Mouse (Mus musculus): ENCODE data around the gene Ppil1.
"Not testable (repeated sequence)": the region's sequence is repeated elsewhere in the genome, so short reads cannot be mapped to it uniquely, and the experiment has no call there.

Gene Ppil1

DNA sequence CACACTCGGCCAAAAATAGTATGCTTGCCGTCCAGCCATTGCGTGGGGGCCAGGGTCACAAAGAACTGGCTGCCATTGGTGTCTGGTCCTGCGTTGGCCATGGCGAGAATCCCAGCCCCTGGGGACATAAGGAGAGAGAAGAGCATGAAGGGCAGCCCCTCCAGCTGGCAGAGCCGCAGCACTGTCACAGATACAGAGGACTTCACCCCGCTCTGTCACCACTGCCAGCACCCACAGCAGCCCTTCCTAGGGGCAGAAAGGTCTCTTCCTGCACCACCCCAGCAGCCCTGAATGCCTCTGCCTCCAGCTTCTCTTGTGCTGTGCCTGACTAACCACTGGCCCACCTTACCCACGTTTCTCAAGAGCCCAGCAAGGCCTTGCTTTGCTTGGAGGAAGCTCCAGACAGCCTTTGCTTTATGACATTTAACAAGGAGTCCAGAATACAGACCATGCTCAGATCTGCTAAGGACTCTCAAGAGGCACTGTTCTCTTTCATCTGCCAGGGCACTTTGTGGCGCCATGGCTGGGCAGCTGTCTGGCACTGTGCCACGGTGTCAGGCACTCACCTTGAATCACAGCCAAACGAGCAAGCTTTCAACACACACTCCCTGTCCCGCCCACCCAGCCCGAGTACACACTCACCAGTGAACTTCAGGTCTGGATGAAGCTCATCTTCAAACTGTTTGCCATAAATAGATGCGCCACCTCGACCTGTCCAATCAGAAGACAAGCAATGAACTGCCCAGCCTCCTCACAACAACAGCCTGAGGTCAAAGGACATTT is 12.2 kb downstream of the Ppil1 start:
- DNase-seq (ENCODE audit: low spot score) = no peak

DNA sequence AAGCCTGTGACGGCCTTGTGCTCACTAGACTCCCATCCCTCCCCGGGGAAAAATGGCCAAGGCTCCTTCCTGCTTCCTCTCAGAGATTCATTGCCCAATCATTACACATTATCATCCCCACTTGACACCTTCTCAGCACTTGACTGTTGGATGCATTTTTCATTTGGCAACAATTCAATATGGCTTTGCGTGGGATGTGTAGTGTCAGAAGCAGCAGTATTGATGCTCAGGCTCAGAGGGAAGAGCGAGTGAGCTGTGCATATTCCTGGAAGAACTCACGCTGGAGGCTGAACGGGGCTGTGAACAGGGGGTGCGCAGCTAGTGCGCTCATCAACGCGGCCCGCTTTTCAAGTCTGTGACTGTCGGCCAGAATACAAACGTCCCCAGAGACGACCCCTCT is 13.0 kb downstream of the Ppil1 start:
- DNase-seq (ENCODE audit: low spot score) = not testable (repeated sequence)

DNA sequence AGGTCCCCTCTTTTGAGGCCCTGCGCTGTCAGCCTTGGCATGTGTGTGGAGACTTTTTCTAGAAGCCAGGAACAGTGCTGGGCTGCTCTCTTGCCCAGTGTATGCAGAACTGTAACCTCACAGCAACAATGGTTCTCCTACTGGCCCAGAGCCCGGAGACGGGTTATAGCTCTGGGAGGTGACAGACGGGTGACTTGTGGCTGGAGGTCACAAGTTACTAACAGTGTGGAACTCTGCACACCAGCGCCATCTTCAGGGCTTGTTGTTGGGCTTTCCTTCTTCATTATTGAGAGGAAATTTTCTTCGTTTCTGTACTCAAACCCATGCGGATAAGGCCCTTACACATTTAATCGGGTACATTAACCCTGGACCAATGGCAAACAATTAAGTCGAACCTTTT is 14.5 kb downstream of the Ppil1 start:
- peak; percentile 58 for DNase-seq (ENCODE audit: low spot score)

DNA sequence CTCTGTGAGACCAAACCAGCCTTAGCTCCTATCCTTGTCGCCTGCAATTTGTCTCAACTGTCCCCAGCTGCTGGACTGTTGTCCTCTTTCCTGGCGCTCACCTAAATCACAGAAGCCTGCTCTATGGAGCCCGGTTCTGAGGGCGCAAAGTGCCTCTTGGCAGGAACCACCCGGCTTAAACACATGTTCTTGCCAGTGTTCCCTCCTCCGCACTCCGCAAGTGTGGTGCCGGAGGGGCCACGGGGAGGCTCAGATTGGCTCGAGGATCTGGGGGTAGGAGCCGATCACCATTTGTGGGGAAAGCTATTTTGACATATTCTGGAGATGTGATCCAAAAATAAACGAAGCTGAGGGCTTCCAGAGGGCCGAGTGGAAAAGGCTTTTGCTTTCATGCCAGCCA is 16.1 kb downstream of the Ppil1 start:
- no peak for DNase-seq (ENCODE audit: low spot score)

DNA sequence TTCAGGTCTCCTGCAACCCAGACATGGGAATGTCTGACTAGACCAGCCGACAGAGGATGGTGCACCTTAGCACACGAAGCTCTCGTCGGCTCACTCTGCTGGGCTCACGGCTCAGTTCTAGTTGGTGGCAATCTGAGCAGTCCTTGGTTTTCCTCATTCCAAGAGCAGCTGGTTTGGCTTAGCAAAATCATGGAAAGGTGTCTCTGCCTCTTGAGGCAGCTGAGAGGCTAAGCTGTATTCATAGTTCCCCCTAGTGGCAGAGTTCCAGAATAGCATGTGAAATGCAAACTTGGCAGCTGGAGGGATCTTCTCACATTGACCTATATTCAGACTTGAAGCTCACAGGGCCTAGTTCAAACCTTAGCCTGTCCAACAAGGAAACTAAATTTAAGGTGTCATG is 17.4 kb downstream of the Ppil1 start:
- DNase-seq (ENCODE audit: low spot score) = peak; percentile 93

DNA sequence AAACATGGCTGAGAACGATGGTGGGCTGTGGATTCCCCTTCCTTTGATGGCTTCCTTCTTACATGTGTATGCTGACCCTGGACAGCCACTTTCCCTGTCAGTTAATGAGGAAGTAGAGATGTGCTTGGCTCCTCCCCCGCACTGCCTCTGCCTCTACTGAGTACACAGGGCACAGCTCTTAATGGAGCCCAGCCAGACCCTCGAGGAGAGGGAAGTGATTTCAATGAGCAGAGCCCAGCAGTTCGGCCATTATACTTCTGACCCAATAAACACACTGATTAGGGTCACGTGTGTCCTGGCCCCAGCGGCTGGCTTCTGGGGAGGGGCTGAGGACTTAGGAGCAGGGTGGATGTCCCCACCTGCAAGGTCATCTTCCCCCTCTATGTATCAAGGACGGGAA is 18.3 kb downstream of the Ppil1 start:
- DNase-seq (ENCODE audit: low spot score) = peak; percentile 44

DNA sequence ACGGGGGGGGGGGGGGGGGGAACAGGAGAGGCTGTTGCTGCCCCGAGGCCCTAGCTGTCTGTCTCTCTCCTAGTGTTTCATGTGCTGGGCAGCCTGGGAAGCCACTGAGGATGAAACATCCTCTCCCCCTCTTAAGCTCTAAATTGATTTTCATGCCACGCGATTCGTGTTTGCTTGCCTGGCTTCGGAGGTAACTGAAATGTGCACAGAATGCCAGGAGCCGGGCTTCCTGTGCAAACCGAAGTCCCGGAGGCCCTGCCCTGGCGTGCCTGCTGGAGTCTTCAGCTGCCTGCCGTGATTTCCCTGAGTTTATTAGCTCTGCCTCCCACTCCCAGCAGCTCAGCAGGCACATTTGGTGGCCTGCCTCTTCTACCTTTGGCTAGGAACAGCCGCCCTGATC is 19.1 kb downstream of the Ppil1 start:
- DNase-seq (ENCODE audit: low spot score) = no peak

DNA sequence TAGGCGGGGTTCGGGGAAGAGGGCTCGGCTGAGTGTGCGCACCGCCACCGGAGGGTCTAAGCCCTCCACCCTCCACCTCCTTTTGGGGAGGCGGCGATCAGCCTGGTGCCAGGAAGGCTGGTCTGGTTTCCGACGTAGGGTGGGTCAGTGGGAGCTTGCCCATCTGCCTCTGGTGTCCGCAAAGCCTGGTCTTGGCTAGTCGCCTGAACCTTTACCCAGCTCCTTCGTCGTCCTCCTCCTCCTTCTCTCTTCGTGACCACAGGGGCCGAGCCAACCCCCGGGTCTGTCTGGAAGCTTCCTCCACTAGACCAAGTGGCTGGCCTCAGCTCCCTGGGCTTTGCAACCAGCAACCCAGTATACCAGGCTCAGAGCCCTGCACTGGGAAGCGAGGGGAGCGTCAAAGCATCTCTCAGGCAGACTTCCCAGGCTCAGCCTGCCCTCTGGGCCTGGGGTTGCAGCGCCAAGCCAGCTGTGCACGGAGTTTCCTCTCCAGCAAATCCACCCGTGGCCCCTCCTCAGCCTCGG is 25.5 kb downstream of the Ppil1 start:
- no peak for DNase-seq (ENCODE audit: low spot score)

DNA sequence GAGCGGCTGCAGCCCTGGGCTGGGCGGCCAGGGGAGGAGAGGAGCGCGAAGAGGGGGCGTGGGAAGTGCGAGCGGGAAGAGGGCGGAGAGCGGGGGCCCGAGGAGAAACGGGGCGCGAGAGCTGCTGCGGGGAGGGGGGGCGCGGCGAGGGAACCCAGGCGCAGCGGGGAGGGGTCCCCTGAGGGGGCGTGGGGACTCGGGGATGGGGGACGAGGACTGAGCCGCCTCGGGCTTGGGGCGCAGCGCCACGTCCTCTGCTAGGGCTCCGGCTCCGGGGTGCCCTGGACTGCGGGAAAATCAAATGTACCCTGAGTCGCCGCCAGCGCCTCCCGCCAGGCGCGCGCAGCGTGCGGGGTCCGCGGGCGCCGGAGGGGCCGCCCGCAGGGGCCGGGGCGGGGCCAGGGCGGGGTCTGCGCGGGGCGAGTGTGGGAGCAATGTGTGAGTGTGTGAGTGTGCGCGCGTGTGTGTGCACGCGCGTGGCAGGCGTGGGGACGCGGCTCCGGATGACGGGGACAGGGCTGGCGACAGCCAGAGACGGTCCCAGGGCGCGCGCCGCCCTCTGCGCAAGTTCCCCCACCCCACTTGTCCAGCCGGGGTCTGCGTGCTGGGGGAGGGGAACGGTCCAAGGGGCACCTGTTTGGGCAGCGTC is 26.1 kb downstream of the Ppil1 start, which contains the start of gene Cpne5:
Gene Cpne5 (minus strand): TSS at position 396 of the 649 bp plus-strand sequence.
- DNase-seq (ENCODE audit: low spot score) = peak; percentile 35

DNA sequence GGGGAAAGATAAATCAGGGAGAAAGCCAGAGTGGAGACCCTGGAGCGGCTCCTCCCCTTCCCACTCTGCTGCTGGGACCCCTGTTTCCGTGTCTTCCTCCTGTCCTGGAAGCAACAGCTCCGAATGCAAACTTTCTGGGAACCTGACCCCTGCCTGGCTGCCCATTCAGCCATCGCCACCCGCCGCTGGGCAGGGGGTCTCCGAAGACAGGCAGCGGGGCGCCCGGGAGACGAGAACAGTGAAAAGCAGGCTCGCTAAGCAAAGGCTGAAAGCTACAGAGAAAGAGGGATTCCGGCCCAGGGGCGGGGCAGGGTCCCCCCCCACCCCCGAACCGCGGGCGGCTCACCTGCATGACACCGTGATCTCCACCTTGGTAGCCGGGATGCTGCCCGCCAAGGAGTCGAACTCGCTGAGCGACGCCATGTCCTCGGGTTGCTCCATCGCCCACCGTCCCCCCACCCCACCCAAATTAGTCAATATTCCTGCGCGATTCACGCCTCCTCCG is 26.7 kb downstream of the Ppil1 start:
- peak; percentile 35 for DNase-seq (ENCODE audit: low spot score)

DNA sequence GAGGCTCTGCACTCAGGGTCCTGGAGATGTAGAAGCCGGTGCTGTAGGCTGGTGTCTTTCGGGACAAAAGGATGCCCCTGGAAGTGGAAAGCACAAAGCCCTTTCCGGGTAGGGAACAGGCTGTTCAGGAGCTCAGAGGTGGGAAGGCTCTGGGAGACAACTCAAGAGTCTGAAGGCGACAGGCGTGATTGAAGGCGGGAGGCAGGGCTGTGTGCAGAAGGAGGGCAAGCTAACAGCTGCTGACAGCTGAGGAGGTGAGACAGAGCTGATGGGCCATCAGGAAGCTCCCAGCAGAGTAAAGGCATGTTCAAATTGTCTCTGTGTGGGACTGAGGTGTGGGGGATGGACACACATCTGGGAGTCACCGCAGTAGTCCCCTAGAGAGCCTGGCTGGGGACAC is 27.9 kb downstream of the Ppil1 start:
- DNase-seq (ENCODE audit: low spot score) = no peak

DNA sequence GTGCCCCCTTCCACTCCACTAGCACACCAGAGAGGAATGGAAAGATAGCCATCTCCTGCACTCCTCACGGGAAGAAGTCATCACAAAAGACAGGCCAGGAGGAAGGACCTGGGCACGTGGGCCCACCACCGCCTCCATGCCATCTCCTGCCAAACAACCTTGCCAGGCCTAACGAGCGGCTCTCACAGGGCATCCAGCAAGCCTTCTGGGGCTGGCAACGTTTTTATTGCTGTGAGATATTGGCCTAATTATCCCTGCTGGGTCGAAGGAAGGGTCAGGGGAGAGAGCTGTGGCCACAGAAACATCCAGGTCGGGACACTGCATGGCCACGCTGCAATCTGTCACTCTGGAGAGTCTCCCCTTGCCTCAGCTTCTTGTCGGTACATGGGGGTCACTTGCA is 32.9 kb downstream of the Ppil1 start:
- DNase-seq (ENCODE audit: low spot score) = no peak

DNA sequence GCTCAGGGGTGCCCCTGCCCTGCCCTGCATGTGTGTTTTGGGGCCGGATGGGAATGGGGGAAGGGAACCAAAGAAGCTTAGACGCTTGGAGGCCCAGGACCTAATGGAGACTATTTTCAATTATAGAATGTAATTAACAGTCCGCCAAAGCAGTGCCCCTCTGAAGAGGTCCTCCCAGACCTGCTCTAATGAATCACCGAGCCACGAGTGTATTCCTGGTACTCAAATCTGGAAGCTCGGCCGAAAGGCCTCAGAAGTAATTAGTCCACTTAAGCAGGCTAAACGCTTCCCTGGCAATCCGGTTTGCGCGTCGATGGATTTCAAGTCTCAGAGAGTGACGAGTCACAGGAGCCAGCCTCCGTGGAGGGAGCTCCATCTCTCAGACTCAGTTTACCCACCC is 43.4 kb downstream of the Ppil1 start:
- no peak for DNase-seq (ENCODE audit: low spot score)

DNA sequence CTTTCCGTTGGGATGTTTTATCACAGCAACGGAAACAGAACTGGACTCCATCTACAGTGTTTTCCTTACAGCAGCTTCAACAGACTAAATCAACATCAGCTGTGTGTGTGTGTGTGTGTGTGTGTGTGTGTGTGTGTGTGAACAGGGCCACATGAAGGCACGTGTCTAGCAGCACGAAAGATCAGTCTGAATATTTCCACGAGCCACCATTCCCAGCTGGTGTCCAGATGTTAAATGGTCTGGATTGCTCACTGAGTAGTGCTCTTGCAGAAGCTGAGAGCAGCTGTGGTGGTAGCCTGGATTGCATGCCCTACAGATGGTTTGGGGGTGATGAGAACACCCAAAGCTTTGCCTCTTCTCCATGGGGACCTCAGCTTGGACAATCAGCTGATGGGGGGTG is 46.0 kb downstream of the Ppil1 start:
- peak; percentile 57 for DNase-seq (ENCODE audit: low spot score)

DNA sequence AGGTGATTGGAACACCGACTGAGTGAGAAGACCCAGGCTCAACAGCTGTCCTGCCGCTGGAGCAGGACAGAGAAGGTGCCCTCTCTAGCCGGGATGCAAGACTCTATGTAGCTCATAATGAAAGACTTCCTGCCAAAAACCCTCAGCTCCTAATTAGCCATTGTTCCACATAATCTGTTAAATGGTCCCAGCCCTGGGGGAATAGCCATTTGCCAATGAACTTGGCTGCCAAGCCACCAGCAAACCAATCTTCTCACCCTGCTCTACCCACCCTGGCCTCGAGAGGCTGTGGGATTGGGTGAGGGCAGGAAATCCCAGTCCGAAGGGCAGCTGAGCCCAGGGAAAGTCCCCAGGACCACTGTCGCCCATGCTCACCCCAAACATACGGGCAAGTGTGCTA is 47.9 kb downstream of the Ppil1 start:
- no peak for DNase-seq (ENCODE audit: low spot score)

DNA sequence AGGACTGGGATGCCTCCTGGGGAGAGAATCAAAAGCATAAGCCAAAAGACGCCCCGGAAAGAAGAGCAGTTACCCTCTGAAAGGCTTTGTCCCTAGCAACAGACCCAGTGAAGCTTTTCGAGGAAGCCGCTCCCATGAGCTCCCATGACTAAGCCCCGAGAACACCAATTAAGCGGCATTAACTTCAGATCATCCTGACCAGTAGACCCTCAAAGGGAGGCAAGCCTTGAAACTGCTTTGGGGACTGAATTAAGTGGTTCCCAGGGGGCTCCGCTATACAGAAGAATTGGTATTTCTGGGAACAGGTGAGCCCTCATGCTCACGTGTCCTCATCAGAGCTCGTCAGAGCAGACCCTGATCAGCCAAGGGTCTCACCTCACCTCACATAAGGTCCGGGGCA is 49.3 kb downstream of the Ppil1 start:
- peak; percentile 27 for DNase-seq (ENCODE audit: low spot score)

DNA sequence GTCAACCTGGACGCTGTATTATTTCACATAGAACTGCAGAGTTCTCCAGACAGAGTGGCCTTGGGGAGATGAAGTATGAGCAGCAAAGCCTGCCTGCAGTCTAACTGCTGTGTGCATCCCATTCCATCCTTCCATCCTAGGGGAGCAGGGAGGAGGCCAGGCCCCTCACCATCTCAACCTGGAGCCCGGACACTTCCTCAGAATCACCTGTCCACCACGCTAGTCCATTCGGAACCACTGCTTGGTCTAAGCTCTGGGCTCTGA is 49.9 kb downstream of the Ppil1 start:
- no peak for DNase-seq (ENCODE audit: low spot score)

DNA sequence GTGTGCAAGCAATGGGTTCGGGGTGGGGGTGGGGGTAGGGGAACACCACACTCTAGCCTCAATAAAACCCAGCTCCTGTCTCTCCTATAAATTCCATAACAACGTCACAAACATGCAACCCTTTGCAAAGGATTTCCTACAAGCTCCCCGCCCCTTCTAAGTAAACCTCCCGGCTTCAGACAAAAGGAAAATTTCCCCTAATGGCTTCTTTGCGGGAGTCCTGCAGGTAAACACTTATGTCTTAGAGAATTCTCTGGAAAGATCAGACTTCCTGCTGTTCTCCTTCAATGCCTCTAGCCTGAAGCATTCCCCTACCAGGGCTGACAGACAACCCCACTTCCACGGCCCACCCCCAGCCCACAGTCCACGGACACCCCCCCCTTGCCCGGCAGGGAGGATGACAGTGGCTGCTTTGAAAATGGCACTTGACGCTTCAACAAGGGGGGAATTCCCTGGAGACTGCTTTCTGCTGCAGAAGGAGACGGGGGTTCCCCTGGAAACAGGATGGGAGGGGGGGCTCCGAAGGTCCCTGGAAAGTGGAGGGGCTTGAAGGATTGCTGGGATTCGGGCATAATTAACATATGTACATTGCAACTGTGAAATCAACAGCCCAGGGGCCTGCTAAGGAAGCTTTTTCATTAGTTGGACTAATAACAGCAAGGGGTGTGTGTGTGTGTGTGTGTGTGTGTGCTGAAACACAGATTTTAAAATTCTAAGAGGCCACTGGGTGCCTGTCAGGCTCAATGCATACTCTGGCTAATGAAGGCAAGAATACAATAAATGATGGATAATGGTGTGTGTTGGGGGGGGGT is 50.4 kb downstream of the Ppil1 start:
- DNase-seq (ENCODE audit: low spot score) = peak; percentile 33

DNA sequence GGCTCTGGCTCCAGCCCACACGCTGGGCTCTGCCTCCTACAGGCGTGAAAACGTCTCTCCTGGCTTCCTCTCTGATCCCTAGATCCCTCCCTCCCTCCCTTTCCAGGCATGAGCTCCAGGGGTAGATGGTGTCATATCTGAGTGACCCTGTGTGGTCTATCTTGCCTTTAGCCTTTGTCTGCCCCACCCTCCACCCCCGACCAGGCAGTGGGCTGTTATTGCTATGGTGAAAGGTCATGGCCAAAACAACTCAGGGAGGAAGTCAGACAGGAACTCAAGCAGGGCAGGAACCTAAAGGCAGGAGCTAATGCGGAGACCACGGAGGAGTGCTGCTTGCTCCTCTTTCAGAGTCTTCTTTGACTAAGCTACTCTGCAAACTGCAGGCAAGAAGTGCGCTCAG is 52.1 kb downstream of the Ppil1 start:
- no peak for DNase-seq (ENCODE audit: low spot score)

DNA sequence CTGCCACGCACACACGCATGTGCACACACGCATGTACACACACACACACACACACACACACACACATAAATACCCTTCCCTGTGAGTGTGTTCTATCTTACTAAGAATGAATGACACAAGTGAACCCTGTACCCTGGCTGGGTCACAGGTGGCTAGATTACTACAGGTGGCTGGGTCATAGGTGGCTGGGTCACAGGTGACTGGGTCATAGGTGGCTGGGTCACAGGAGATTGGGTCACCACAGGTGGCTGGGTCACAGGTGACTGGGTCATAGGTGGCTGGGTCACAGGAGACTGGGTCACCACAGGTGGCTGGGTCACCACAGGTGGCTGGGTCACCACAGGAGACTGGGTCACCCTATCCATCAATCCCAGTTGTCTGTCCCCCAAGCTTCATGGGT is 53.9 kb downstream of the Ppil1 start:
- DNase-seq (ENCODE audit: low spot score) = no peak

DNA sequence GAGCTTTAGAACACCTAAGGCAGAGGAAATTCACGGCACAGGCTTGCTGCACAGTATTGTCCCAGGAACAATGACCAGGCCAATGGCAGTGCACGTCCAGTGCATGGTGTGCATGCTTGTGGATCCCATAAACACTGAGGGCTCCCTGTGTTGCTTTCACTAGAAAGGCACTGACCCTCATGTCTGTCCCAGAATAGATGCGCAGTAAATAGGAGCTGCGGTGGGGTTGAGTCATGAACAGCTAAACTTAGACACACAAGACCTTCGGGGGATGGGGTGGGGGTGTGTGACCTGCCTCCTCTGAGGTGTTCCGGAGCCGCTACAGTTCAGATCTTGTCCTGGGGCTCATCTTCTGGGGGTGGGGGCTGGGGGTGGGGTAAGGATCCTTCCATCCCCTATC is 57.9 kb downstream of the Ppil1 start:
- no peak for DNase-seq (ENCODE audit: low spot score)

DNA sequence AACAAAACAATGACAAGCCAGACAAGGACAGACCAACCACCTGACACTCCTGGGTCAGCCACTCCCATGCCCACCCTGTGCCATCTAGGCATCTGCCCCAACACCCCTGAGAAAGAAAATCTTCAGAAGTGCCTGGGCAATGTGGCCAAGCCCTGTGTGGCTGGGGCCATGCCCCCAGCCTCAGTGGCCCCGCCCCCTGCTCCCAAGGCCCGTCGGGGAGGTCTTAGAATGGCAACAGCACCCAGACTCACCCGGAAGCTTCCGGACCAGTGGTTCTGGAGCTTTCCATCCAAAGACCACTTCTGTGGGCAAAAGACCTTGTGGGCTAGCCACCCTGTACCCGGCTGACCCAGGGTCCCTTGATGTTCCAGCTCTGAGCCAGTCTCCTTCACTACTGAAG is 61.4 kb downstream of the Ppil1 start:
- no peak for DNase-seq (ENCODE audit: low spot score)
